Mouse (Mus musculus) left cerebral cortex, adult 11 months (tissue): ENCODE measurements at regions not wholly inside any gene's neighbourhood (a gene's known extent, or its start where the extent isn't known, plus 50 kb on each side); places are given as distances from the start of the nearest gene placed in this dataset.

Source experiments
- DNase-seq: peaks from one replicate; pipeline ENCODE4 v3.0.0; 2022; ENCODE audit warnings: low spot score

GRCm38 (mm10) chr10:113034356-113034755, 105.6 kb upstream of the Atxn7l3b start:
- DNase-seq = peak; percentile 6

- DNase-seq = no peak
Measured at GRCm38 (mm10) chr10:113032870-113033269, 104.1 kb upstream of the Atxn7l3b start.

- DNase-seq = peak; percentile 23
Measured at GRCm38 (mm10) chr10:113027300-113027699, 98.5 kb upstream of the Atxn7l3b start.

- DNase-seq = no peak
Measured at GRCm38 (mm10) chr10:113024633-113025032, 95.8 kb upstream of the Atxn7l3b start.

- no peak for DNase-seq
Measured at GRCm38 (mm10) chr10:113009124-113009523, 80.3 kb upstream of the Atxn7l3b start.

- DNase-seq = no peak
Measured at GRCm38 (mm10) chr10:112990720-112991119, 61.9 kb upstream of the Atxn7l3b start.

GRCm38 (mm10) chr10:112982697-112983096, 53.9 kb upstream of the Atxn7l3b start:
- DNase-seq = no peak
